Mouse (Mus musculus) midbrain, postnatal 0 days (tissue): ENCODE measurements at regions not wholly inside any gene's neighbourhood (a gene's known extent, or its start where the extent isn't known, plus 50 kb on each side); places are given as distances from the start of the nearest gene placed in this dataset.
A peak's percentile ranks its signal among the peaks of the same experiment; 100 is the strongest.

Source experiments
- ATAC-seq: fragments of 200-750 bp; cut with Nextera tagmentation; 2 replicates; pipeline ENCODE4 v1.8.0; 2017; ENCODE audit warnings: moderate number of reproducible peaks, mild to moderate bottlenecking, moderate TSS enrichment, moderate library complexity; ENCODE audit not compliant: low FRiP score
- DNase-seq: peaks from one replicate; pipeline ENCODE4 v3.0.0-alpha.2; 2015; ENCODE audit warnings: low spot score
- H3K27ac ChIP-seq: fragments of 300-500 bp; sonication (generic); 2 replicates; pipeline ENCODE4 v1.5.1; 2014; ENCODE audit warnings: low read depth, mild to moderate bottlenecking, low read length, mixed read lengths
- H3K27me3 ChIP-seq: fragments of 300-500 bp; sonication (generic); 2 replicates; pipeline ENCODE4 v1.6.1; 2014; ENCODE audit warnings: low read length, control low read depth, mixed read lengths; ENCODE audit not compliant: insufficient read depth
- H3K36me3 ChIP-seq: fragments of 300-500 bp; sonication (generic); 2 replicates; pipeline ENCODE4 v1.6.1; 2014; ENCODE audit warnings: low read length, control low read depth, mixed read lengths; ENCODE audit not compliant: insufficient read depth
- H3K4me1 ChIP-seq: fragments of 300-500 bp; sonication (generic); 2 replicates; pipeline ENCODE4 v1.6.1; 2014; ENCODE audit warnings: mild to moderate bottlenecking, control low read depth, antibody characterized with exemption, low read length, mixed read lengths; ENCODE audit not compliant: insufficient read depth
- H3K4me2 ChIP-seq: fragments of 300-500 bp; sonication (generic); 2 replicates; pipeline ENCODE4 v1.6.1; 2014; ENCODE audit warnings: low read depth, mild to moderate bottlenecking, low read length, mixed read lengths; ENCODE audit not compliant: poor library complexity, severe bottlenecking
- H3K4me3 ChIP-seq: fragments of 300-500 bp; sonication (generic); 2 replicates; pipeline ENCODE4 v1.5.1; 2014; ENCODE audit warnings: low read depth, mild to moderate bottlenecking, low read length, moderate library complexity
- H3K9ac ChIP-seq: fragments of 300-500 bp; sonication (generic); replicated peaks from 2 replicates; pipeline ENCODE4 v1.6.1; 2014; ENCODE audit warnings: mild to moderate bottlenecking, low read length, moderate library complexity, mixed read lengths; ENCODE audit not compliant: poor library complexity, severe bottlenecking
- H3K9me3 ChIP-seq: fragments of 300-500 bp; sonication (generic); 2 replicates; pipeline ENCODE4 v1.6.1; 2016; ENCODE audit warnings: low read length, control low read depth
- CTCF ChIP-seq: IDR thresholded peaks from 2 replicates; pipeline ENCODE4 v1.5.1; 2016; ENCODE audit warnings: antibody characterized with exemption, mild to moderate bottlenecking
- WGBS: fragments of 180-500 bp; shearing (Covaris S2); extraction: QIAGEN DNeasy Blood & Tissue Kit; methylation state at CpG from one replicate; pipeline ENCODE4 v1.1.7; 2014; 5-methylcytosine and 5-hydroxymethylcytosine counted together

- H3K9ac ChIP-seq: no peak overlapping the region
- no peaks in the 10 kb centered on the region for H3K36me3 ChIP-seq
- no peaks in the 10 kb centered on the region for H3K27me3 ChIP-seq
- WGBS: 95% methylated on average over 2 of the region's 2 CpGs
- no peak overlapping the region for H3K27ac ChIP-seq
- H3K9me3 ChIP-seq: no peaks in the 10 kb centered on the region
- ATAC-seq (no peak), DNase-seq (no peak)
- no peak overlapping the region for H3K4me2 ChIP-seq
- TF ChIP-seq CTCF: no peak
- H3K4me1 ChIP-seq: no peaks in the 10 kb centered on the region
- no peak overlapping the region for H3K4me3 ChIP-seq
These were observed 103.5 kb upstream of the Prlr start for GRCm38 (mm10) chr15:10073580-10073979.

GRCm38 (mm10) chr15:10074916-10075315 is 102.1 kb upstream of the Prlr start:
- DNase-seq: no peak
- ATAC-seq: no peak
- no peak overlapping the region for H3K4me3 ChIP-seq
- no peaks in the 10 kb centered on the region for H3K4me1 ChIP-seq
- no peak overlapping the region for H3K4me2 ChIP-seq
- WGBS: 73% methylated on average over 9 of the region's 9 CpGs
- H3K36me3 ChIP-seq: no peaks in the 10 kb centered on the region
- no peak for TF ChIP-seq CTCF
- H3K27me3 ChIP-seq: no peaks in the 10 kb centered on the region
- H3K9ac ChIP-seq: no peak overlapping the region
- no peaks in the 10 kb centered on the region for H3K9me3 ChIP-seq
- H3K27ac ChIP-seq: no peak overlapping the region

DNA sequence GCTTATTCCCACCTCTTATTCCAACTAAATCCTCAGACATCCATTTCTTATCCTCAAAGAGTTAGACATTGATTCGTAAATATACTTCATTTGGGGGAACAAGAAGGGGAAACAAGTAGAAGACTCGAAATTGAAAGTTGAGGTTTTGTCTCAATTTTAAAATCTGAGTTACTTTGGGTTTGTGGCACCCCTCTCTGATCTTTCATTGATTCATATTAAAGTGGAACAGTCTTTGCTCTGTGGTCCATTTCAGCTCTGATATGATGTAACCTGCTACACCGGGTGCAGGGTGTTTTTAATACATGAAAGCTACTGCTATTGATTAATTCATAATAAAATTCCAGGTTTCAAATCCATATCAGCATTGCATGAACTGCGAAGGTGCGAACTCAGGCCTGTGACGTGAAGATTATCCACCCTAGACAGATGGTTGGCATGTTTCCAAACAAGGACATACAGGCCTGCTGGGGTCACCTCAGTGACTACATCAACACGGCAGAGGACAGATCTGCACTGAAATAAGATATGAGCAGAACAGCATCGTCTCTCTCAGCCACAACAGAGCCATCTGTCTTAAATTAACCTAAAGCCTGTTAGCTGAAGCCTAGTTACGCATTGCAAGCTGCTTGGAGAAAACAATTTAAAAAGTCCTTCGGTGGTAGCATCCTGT is 101.5 kb upstream of the Prlr start:
- no peak for TF ChIP-seq CTCF
- H3K4me2 ChIP-seq: no peak overlapping the region
- no peak overlapping the region for H3K9ac ChIP-seq
- no peaks in the 10 kb centered on the region for H3K9me3 ChIP-seq
- WGBS: 47% methylated on average over 10 of the region's 10 CpGs
- ATAC-seq (peak; percentile 73; the same call in 1 of the 2 replicates), DNase-seq (peak; percentile 79)
- H3K4me1 ChIP-seq: no peaks in the 10 kb centered on the region
- no peaks in the 10 kb centered on the region for H3K36me3 ChIP-seq
- H3K4me3 ChIP-seq: no peak overlapping the region
- H3K27ac ChIP-seq: no peak overlapping the region
- no peaks in the 10 kb centered on the region for H3K27me3 ChIP-seq

DNA sequence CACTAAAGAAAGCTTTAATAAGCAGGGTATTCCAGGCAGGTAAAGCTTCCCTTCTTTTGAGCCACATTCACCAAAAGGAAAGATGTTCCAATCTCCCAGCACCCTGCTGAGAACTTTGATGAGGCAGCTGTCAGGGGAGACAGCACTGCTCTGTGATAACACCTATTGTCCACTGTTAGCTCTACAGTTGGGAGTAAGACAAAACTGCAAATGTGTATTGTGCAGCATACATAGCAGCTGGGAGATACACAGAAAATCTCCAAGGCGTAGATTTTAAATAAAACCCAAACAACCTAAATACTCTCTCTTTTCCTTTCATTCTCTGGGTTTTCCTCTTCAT is 101.0 kb upstream of the Prlr start:
- H3K9ac ChIP-seq: no peak overlapping the region
- WGBS: 80% methylated on average over 1 of the region's 1 CpGs
- no peak overlapping the region for H3K4me3 ChIP-seq
- no peaks in the 10 kb centered on the region for H3K36me3 ChIP-seq
- no peak overlapping the region for H3K27ac ChIP-seq
- 0 out of 2 replicates have a peak, but pooled peaks have one; percentile 32 for ATAC-seq
- peak; percentile 58 for DNase-seq
- TF ChIP-seq CTCF: no peak
- no peaks in the 10 kb centered on the region for H3K4me1 ChIP-seq
- H3K4me2 ChIP-seq: no peak overlapping the region
- H3K9me3 ChIP-seq: no peaks in the 10 kb centered on the region
- H3K27me3 ChIP-seq: no peaks in the 10 kb centered on the region

DNA sequence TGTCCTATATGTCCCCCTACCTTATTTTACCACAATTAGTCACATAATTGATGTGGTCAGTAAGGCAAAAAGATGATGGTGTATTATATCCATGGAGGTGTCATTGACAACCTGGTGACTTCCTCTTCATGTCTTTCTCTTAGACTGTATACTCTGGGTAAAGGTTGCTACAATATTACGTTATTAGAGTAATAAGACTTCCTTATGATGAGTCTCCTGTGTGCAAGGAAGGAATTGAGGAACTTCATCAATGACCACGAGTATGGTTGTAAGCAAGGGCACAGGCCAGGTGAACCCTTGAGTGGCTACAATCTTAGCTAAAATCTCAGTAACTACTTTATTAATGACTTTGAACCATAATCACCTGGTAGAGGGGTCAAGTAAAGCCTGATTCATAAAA is 98.6 kb upstream of the Prlr start:
- no peaks in the 10 kb centered on the region for H3K4me1 ChIP-seq
- H3K36me3 ChIP-seq: no peaks in the 10 kb centered on the region
- no peak overlapping the region for H3K4me2 ChIP-seq
- no peak overlapping the region for H3K27ac ChIP-seq
- no peak overlapping the region for H3K9ac ChIP-seq
- WGBS: 86% methylated on average over 2 of the region's 2 CpGs
- ATAC-seq (no peak), DNase-seq (no peak)
- no peak for TF ChIP-seq CTCF
- H3K9me3 ChIP-seq: no peaks in the 10 kb centered on the region
- H3K4me3 ChIP-seq: no peak overlapping the region
- H3K27me3 ChIP-seq: no peaks in the 10 kb centered on the region

DNA sequence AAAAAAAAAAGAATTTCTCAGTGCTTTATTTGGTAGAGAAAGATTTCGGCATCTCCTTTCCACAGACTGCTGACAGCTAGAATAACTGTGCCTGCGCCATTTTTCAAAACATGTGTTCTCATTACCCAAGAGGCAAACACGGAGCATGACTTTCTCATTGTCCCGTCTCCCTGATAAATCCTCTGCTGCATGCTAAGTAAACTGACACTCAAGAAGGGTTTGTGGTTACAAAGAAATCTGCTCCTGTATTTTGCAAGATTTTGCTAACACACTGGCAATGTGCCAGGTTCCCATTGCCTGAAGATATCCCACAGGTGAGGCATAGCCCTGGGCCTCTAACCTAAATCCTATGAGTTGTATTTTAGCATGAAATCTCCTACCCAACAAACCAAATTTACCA is 97.5 kb upstream of the Prlr start:
- WGBS: 87% methylated on average over 4 of the region's 4 CpGs
- H3K4me2 ChIP-seq: no peak overlapping the region
- no peak for ATAC-seq

More for the DNA sequence above, 97.5 kb upstream of the Prlr start:
- H3K9me3 ChIP-seq: no peaks in the 10 kb centered on the region
- H3K4me1 ChIP-seq: no peaks in the 10 kb centered on the region
- DNase-seq: no peak
- H3K9ac ChIP-seq: no peak overlapping the region
- H3K27ac ChIP-seq: no peak overlapping the region
- TF ChIP-seq CTCF: no peak
- no peaks in the 10 kb centered on the region for H3K27me3 ChIP-seq
- no peak overlapping the region for H3K4me3 ChIP-seq
- H3K36me3 ChIP-seq: no peaks in the 10 kb centered on the region
